Mouse (Mus musculus) cerebellum, adult (tissue): Measurements from ENCODE around the gene Olfr1054.
"Not testable (repeated sequence)": the region's sequence is repeated elsewhere in the genome, so short reads cannot be mapped to it uniquely, and the experiment has no call there.

Source experiments
- ATAC-seq: cut with Nextera tagmentation; 2 replicates; pipeline ENCODE4 v1.9.2; 2017; ENCODE audit warnings: mild to moderate bottlenecking, moderate library complexity, mixed read lengths; ENCODE audit not compliant: insufficient number of reproducible peaks, low FRiP score, low TSS enrichment

Olfr1054 gene

DNA sequence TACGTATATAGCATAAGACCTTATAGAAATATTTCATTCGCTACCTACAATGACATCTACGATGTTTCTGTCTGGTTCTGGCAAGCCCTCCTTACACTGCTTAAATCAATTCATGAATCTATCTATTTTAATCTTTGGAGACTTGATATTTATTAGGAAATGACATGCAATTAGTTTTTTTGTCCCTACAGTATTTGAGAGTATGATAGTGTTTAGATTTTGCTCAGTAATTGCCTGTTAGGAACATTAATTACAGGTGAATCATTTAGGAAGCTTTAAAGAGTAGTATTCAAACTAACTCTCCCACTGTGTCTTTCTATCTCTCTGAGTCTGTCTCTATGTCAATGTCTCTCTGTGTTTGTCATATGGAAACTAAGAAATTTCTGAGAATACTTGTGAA lies at the start of gene Olfr1054:
TSS of gene Olfr1054 (minus strand) at position 101 of the 400 bp plus-strand sequence.
- ATAC-seq: no peak

GRCm38 (mm10) chr2:86378293-86378692 lies 43.1 kb upstream of the Olfr1054 start, which contains the start of gene Olfr1057:
Gene Olfr1057 (minus strand): TSS chr2:86378393.
- ATAC-seq: no peak

- ATAC-seq: not testable (repeated sequence)
Measured at GRCm38 (mm10) chr2:86366342-86366741, 31.1 kb upstream of the Olfr1054 start.

DNA sequence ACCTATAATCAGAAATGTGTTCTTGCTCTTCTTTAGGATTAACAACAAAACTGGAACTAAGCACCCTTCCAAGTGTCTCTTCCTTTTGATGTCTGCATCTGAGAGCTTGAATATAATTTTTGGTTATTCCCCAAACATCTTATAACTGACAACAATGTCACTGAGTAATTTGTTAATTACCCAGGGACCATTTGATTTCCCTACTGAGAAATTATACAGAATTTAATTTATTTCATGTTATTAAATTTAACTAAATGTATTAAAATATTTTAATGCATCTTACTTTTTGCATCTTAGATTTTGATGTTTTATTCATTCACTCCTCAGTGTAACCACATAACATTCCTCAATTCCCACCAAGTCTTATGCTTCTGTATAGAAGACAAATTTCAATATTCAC lies 27.1 kb upstream of the Olfr1054 start, which contains the start of gene Olfr1056:
TSS of gene Olfr1056 (minus strand) at position 101 of the 400 bp plus-strand sequence.
- ATAC-seq: no peak

- not testable (repeated sequence) for ATAC-seq
Measured at GRCm38 (mm10) chr2:86351751-86352150, 16.5 kb upstream of the Olfr1054 start.

DNA sequence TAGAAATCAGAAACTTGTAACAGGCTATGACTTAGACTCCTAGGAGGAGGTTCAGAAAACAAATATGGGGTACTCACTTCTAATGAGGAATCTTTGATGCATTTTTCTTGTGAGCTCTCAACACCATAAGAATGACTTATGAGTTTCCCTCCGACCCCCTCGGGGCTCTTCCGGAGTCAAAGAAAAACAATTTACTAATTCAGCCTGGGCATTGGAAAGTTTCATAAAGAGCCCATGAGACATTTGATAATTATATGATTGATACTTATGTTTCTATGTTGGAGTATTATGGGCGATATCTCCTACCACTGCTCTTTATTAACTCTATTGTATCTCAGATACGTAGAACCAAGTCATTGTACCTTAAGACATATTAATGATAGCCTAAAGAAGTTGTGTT lies 15.0 kb upstream of the Olfr1054 start, which contains the start of gene Olfr1055:
TSS of gene Olfr1055 (minus strand) at position 101 of the 400 bp plus-strand sequence.
- no peak for ATAC-seq

DNA sequence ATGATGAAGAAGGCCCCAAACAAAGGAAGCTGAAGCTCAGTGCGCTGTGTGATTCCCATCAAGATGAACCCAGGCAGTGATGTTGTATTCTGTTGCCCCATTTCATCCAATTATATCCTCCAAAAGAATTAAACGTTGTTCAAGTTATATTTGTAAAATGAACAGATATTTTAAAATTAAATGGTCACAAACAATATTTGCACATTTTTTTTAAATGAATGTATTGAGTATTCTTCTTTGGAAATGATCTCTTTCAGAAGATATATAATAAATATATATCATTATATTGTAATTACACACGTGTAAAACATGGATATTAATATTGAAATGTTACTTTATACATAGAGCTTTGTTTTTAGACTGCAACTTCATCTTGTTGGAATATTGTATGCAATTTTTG lies 20.0 kb downstream of the Olfr1054 start, which contains the start of gene Olfr1053:
TSS of gene Olfr1053 (minus strand) at position 101 of the 400 bp plus-strand sequence.
- no peak for ATAC-seq

GRCm38 (mm10) chr2:86292155-86292554 lies 43.1 kb downstream of the Olfr1054 start, which contains the start of gene Olfr1052:
Gene Olfr1052 (plus strand): TSS chr2:86292455.
- ATAC-seq: no peak
